Mouse (Mus musculus): ENCODE results near the gene Bsnd. TPM values are rescaled to one million over a fixed set of nuclear protein-coding genes. Genes with fewer than 3 reads are reported as not detected.

The Bsnd gene
- polyA plus RNA-seq (2015; fragmentation: Nextera tagmentation; extraction: Ambion mirVana) = not detected in 2 replicates

- no peak within 1 kb of the TSS for H3K27ac ChIP-seq (replicated peaks)
- H3K36me3 ChIP-seq = no peaks in the 10 kb centered on the region
- H3K9ac ChIP-seq (replicated peaks) = no peak within 1 kb of the TSS
- no peak within 1 kb of the TSS for H3K4me3 ChIP-seq
- ATAC-seq (replicated peaks) = no peak
- H3K4me1 ChIP-seq = no peaks in the 10 kb centered on the region
- no peaks in the 10 kb centered on the region for H3K27me3 ChIP-seq
- 70% methylated on average over 3 of the region's 3 CpGs for WGBS
- no peak within 1 kb of the TSS for H3K4me2 ChIP-seq (replicated peaks)
- no peaks in the 10 kb centered on the region for H3K9me3 ChIP-seq
Observed at GRCm38 (mm10) chr4:106492116-106492515, at the start of gene Bsnd. TSS of gene Bsnd (minus strand) at chr4:106492283.

- H3K4me3 ChIP-seq = no peak overlapping the region
- H3K9me3 ChIP-seq = no peaks in the 10 kb centered on the region
- no peak overlapping the region for H3K9ac ChIP-seq (replicated peaks)
- H3K36me3 ChIP-seq = no peaks in the 10 kb centered on the region
- 57% methylated on average over 3 of the region's 3 CpGs for WGBS
- no peaks in the 10 kb centered on the region for H3K4me1 ChIP-seq
- no peak overlapping the region for H3K27ac ChIP-seq (replicated peaks)
- H3K4me2 ChIP-seq (replicated peaks) = no peak overlapping the region
- no peak for ATAC-seq (replicated peaks)
- no peaks in the 10 kb centered on the region for H3K27me3 ChIP-seq
Observed at GRCm38 (mm10) chr4:106541491-106541890, 49.4 kb upstream of the Bsnd start.

GRCm38 (mm10) chr4:106539756-106540155, 47.7 kb upstream of the Bsnd start:
- Histone ChIP-seq H3K9ac (replicated peaks) (no peak overlapping the region), H3K27me3 (no peaks in the 10 kb centered on the region), H3K36me3 (no peaks in the 10 kb centered on the region), H3K27ac (replicated peaks) (no peak overlapping the region), H3K9me3 (no peaks in the 10 kb centered on the region), H3K4me2 (replicated peaks) (no peak overlapping the region), H3K4me3 (no peak overlapping the region), H3K4me1 (no peaks in the 10 kb centered on the region)
- WGBS = 90% methylated on average over 5 of the region's 5 CpGs
- no peak for ATAC-seq (replicated peaks)

GRCm38 (mm10) chr4:106534256-106534655, 42.2 kb upstream of the Bsnd start:
- H3K4me3 ChIP-seq = no peak overlapping the region
- no peak overlapping the region for H3K9ac ChIP-seq (replicated peaks)
- ATAC-seq (replicated peaks) = no peak
- H3K36me3 ChIP-seq = no peaks in the 10 kb centered on the region
- no peaks in the 10 kb centered on the region for H3K9me3 ChIP-seq
- 79% methylated on average over 7 of the region's 7 CpGs for WGBS
- no peak overlapping the region for H3K27ac ChIP-seq (replicated peaks)
- no peaks in the 10 kb centered on the region for H3K27me3 ChIP-seq
- H3K4me2 ChIP-seq (replicated peaks) = no peak overlapping the region
- H3K4me1 ChIP-seq = peaks cover 4% of the 10 kb centered on the region; the same call in 1 of the 2 replicates

- Histone ChIP-seq H3K36me3 (no peaks in the 10 kb centered on the region), H3K9ac (replicated peaks) (no peak overlapping the region), H3K4me3 (no peak overlapping the region), H3K27ac (replicated peaks) (no peak overlapping the region), H3K4me2 (replicated peaks) (no peak overlapping the region), H3K4me1 (peaks cover 4% of the 10 kb centered on the region; the same call in 1 of the 2 replicates), H3K9me3 (no peaks in the 10 kb centered on the region), H3K27me3 (no peaks in the 10 kb centered on the region)
- no peak for ATAC-seq (replicated peaks)
- 66% methylated on average over 7 of the region's 7 CpGs for WGBS
Observed at GRCm38 (mm10) chr4:106533421-106534080, 41.5 kb upstream of the Bsnd start.

- H3K4me1 ChIP-seq = peaks cover 4% of the 10 kb centered on the region; the same call in 1 of the 2 replicates
- H3K9ac ChIP-seq (replicated peaks) = no peak overlapping the region
- H3K27ac ChIP-seq (replicated peaks) = no peak overlapping the region
- no peaks in the 10 kb centered on the region for H3K36me3 ChIP-seq
- no peak overlapping the region for H3K4me3 ChIP-seq
- no peaks in the 10 kb centered on the region for H3K9me3 ChIP-seq
- 63% methylated on average over 9 of the region's 9 CpGs for WGBS
- H3K27me3 ChIP-seq = no peaks in the 10 kb centered on the region
- no peak overlapping the region for H3K4me2 ChIP-seq (replicated peaks)
- ATAC-seq (replicated peaks) = peak; percentile 69
Observed at GRCm38 (mm10) chr4:106530113-106530482, 38.0 kb upstream of the Bsnd start.

GRCm38 (mm10) chr4:106529375-106530112, 37.5 kb upstream of the Bsnd start:
- Histone ChIP-seq H3K27me3 (no peaks in the 10 kb centered on the region), H3K9ac (replicated peaks) (0 out of 2 replicates have a peak overlapping the region, but pooled peaks have one; percentile 36), H3K4me2 (replicated peaks) (peak overlapping the region; percentile 45), H3K4me1 (peaks cover 4% of the 10 kb centered on the region; the same call in 1 of the 2 replicates), H3K9me3 (no peaks in the 10 kb centered on the region), H3K36me3 (no peaks in the 10 kb centered on the region), H3K27ac (replicated peaks) (no peak overlapping the region), H3K4me3 (peak overlapping the region; percentile 25)
- ATAC-seq (replicated peaks) = peak; percentile 89
- 15% methylated on average over 17 of the region's 17 CpGs for WGBS

- Histone ChIP-seq H3K9ac (replicated peaks) (no peak overlapping the region), H3K4me1 (peaks cover 4% of the 10 kb centered on the region; the same call in 1 of the 2 replicates), H3K4me2 (replicated peaks) (no peak overlapping the region), H3K27me3 (no peaks in the 10 kb centered on the region), H3K9me3 (no peaks in the 10 kb centered on the region), H3K36me3 (no peaks in the 10 kb centered on the region), H3K4me3 (no peak overlapping the region), H3K27ac (replicated peaks) (no peak overlapping the region)
- 65% methylated on average over 7 of the region's 7 CpGs for WGBS
- no peak for ATAC-seq (replicated peaks)
Observed at GRCm38 (mm10) chr4:106527856-106528547, 35.9 kb upstream of the Bsnd start.

GRCm38 (mm10) chr4:106525001-106525400, 32.9 kb upstream of the Bsnd start:
- H3K4me3 ChIP-seq = no peak overlapping the region
- no peak for ATAC-seq (replicated peaks)
- H3K36me3 ChIP-seq = no peaks in the 10 kb centered on the region
- H3K27ac ChIP-seq (replicated peaks) = no peak overlapping the region
- H3K27me3 ChIP-seq = no peaks in the 10 kb centered on the region
- no peaks in the 10 kb centered on the region for H3K9me3 ChIP-seq
- 93% methylated on average over 2 of the region's 2 CpGs for WGBS
- no peak overlapping the region for H3K4me2 ChIP-seq (replicated peaks)
- peaks cover 4% of the 10 kb centered on the region; the same call in 1 of the 2 replicates for H3K4me1 ChIP-seq
- no peak overlapping the region for H3K9ac ChIP-seq (replicated peaks)

GRCm38 (mm10) chr4:106524131-106524530, 32.0 kb upstream of the Bsnd start:
- 82% methylated on average over 2 of the region's 2 CpGs for WGBS
- H3K4me2 ChIP-seq (replicated peaks) = no peak overlapping the region
- ATAC-seq (replicated peaks) = no peak

GRCm38 (mm10) chr4:106522547-106522946, 30.5 kb upstream of the Bsnd start:
- ATAC-seq (replicated peaks) = no peak

More at GRCm38 (mm10) chr4:106524131-106524530, 32.0 kb upstream of the Bsnd start:
- Histone ChIP-seq H3K27ac (replicated peaks) (no peak overlapping the region), H3K36me3 (no peaks in the 10 kb centered on the region), H3K4me3 (no peak overlapping the region), H3K9ac (replicated peaks) (no peak overlapping the region), H3K9me3 (no peaks in the 10 kb centered on the region), H3K27me3 (no peaks in the 10 kb centered on the region), H3K4me1 (no peaks in the 10 kb centered on the region)

GRCm38 (mm10) chr4:106514606-106515005, 22.5 kb upstream of the Bsnd start:
- H3K4me1 ChIP-seq = no peaks in the 10 kb centered on the region
- no peak for ATAC-seq (replicated peaks)
- H3K27ac ChIP-seq (replicated peaks) = no peak overlapping the region
- H3K27me3 ChIP-seq = no peaks in the 10 kb centered on the region
- 78% methylated on average over 6 of the region's 6 CpGs for WGBS
- no peak overlapping the region for H3K9ac ChIP-seq (replicated peaks)
- no peaks in the 10 kb centered on the region for H3K36me3 ChIP-seq
- no peaks in the 10 kb centered on the region for H3K9me3 ChIP-seq
- no peak overlapping the region for H3K4me3 ChIP-seq
- no peak overlapping the region for H3K4me2 ChIP-seq (replicated peaks)

More at GRCm38 (mm10) chr4:106522547-106522946, 30.5 kb upstream of the Bsnd start:
- H3K36me3 ChIP-seq = no peaks in the 10 kb centered on the region
- no peaks in the 10 kb centered on the region for H3K9me3 ChIP-seq
- no peak overlapping the region for H3K4me2 ChIP-seq (replicated peaks)
- no peaks in the 10 kb centered on the region for H3K4me1 ChIP-seq
- no peaks in the 10 kb centered on the region for H3K27me3 ChIP-seq
- WGBS = 74% methylated on average over 3 of the region's 3 CpGs
- H3K4me3 ChIP-seq = no peak overlapping the region
- H3K27ac ChIP-seq (replicated peaks) = no peak overlapping the region
- H3K9ac ChIP-seq (replicated peaks) = no peak overlapping the region

All from forebrain, embryonic 15.5 days (tissue).